Mouse (Mus musculus): ENCODE data around the gene Tnks2.
A peak's percentile ranks its signal among the peaks of the same experiment; 100 is the strongest.
"Not testable (repeated sequence)": the region's sequence is repeated elsewhere in the genome, so short reads cannot be mapped to it uniquely, and the experiment has no call there.

Tnks2 gene

DNA sequence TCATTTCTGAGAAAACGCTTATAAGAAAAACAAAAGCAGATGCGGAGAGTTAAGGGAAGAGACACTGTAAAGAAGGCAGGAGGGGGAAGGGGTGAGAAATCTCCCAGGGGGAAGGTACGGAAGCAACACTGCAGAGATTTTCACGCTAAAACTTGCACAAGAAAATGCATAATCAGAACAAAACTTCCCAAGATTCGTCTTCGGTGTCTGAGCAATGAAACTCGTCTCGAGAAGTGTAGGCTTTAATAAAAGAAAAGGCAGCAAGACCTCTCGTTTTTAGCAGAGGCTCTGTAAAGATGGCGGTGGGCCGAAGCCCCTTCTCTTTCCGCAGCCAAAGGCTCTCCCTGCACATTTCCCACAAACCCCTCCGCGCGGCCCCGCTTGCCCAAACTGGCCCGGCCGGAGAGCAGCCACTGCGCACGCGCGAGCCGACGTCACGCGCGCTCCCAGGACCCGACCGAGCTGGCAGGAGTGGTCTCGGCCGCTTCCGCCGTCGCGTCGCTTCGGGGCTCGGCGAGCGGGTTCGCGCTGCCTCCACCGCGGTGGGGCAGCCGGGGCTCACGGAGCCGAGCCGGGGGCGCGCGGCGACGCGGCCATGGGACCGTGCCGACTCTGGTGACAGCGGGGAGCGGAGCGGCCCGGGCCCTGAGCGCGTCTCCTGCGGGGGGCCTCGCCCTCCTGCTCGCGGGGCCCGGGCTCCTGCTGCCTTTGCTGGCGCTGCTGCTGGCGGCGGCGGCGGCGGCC, at the start of gene Tnks2:
TSS of gene Tnks2 (plus strand) at position 445 of the 744 bp plus-strand sequence.
- DNase-seq, result peak; percentile 96

DNA sequence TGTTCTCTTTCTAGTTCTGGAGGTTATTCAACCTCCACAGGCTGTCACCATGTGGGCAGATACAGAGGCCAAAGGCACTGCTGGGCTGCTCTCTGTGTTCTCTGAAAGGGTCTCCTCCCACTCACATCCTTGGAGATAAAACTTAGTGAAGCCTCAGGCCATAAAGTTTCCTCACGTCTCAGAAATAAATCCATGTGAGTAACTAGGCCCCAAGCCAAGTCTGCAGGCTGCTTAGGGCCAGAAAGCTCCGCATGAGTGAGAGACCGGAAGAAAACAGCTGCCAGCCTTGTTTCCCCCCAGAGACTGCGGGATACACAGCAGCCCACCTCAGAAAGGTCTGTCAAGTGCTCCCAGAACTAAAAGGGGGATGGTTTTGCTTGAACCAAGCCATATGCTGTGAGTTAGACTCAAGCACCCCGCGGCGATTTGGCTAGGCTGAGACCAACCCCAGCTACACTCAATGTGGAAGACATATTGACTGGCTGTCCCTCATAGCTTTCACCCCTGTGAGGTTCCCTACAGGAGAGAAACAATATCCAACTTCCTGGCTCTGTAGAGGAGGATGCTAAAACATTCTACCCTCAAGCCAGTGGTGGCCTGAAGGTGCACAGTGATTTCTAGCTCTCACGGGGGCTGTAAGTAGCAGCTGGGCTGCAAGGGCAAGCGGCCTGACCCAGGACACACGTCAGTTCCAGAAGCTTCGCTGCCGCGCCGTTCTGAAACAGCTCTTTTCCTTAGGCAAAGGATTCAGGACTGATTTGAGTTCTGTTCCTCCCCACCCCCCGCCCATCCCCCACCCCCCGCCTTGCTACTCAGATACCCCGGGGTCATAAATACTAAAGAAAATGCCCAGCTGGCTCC, 43.9 kb upstream of the Tnks2 start:
- peak; percentile 22 for DNase-seq

DNA sequence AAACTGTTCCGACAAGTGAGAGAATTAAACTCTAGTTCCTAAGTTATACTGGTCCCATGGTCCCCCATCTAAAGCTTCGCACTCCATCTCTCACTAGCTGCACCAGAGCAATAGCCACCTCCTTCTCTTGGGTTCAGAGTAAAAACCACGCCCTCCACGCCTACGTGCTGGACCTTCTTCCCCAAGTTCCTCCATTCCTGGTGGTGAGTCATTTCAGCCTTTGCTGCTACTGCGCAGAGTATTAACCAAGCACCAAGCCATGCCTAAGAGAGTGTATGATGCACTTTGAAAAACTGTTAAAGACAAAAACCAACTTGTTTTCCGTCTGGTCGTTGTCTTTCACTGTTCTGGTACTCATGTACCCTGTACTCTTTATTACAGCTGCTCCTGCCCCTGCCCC, 41.4 kb upstream of the Tnks2 start:
- no peak for DNase-seq

DNA sequence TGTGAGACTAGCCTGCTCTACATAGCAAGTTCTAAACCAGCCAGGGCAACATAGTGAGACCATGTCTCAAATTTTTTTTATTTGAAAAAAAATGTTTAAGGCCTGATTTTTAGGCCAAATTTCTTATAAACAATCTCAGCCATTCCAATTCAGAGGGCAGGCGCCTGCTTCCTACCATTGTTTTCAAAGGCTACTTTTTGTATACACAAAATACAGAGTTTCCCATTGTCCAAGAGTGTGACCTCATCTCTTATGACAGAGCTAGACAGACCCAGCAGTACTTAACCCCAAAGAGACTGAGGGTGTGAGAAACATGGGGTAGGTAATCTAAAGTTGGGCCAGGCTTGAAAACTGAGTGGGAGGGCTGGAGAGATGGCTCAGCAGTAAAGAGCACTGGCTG, 40.6 kb upstream of the Tnks2 start:
- DNase-seq, result no peak

DNA sequence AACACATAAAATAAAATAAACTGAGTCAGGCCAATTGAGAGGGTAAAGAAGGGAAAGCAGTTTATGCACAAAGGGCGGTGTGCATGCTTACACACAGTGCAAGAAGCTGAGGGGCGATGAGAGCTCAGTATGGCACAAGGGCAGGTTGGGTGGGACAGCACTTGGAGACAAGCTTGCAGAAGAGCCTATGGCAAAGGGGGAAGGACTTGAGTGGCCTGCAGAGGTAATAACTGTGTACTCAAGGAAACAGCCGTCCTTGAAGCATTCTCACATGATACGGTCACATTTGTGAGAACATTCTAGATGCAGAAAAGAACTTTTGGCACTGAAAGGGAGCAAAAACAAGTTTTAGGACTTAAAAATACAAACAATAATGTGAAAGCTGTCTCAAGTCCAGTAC, 40.0 kb upstream of the Tnks2 start:
- DNase-seq, result no peak

DNA sequence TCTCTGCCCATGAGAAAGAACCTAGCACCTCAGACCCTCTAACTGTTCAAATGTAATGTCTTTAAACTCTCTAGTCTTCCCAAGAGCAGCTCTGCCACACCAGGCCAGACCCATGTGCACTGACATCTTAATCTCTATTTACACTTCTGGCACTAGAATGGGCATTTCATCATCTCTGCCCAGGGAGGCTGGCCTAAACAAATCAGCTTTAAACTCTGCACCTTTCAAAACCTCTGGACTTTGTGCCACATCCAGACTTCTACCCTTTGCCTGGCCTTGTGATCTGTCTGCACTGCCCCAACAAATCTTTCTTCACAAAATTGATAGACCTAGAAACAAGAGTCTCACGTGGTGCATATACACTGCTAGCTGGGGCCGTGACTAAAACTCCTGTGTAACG, 38.8 kb upstream of the Tnks2 start:
- no peak for DNase-seq

DNA sequence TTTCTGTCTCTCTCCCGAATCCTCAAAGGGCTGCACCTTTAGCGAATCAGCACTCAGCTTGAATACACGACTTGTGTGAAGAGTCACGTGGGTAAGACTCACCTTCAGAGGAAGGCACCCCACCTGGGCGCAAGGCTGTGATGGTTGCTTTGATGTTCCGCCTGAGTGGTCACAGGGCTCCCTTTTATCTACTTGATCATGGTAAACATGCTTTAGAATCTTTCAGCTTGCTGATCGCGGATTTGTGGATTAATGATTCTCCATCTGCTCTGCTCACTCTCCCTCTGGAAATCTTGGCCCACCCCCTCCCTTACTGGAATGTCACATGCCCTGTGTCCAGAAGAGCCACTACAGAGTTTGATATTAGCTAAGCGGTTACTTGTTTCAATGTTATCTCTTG, 37.1 kb upstream of the Tnks2 start:
- peak; percentile 19 for DNase-seq

DNA sequence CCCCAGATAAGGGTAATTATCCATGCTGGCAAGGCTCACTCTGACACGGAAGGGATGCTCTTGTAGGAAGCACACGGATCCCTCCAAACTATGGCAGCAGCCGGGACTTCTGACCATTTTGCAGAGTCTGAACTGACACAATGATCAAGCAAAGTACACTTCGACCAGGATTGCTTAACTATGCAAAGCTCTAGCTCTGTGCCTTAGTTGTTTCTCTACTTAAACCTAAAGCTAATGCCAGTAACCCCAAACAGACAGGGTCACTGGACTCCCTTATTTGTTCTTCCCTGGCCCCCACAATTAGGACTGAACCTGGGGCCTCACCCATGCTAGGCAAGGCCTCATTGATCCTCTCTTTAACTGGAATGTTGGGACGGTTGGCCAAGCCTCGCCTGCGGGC, 33.7 kb upstream of the Tnks2 start:
- DNase-seq, result no peak

DNA sequence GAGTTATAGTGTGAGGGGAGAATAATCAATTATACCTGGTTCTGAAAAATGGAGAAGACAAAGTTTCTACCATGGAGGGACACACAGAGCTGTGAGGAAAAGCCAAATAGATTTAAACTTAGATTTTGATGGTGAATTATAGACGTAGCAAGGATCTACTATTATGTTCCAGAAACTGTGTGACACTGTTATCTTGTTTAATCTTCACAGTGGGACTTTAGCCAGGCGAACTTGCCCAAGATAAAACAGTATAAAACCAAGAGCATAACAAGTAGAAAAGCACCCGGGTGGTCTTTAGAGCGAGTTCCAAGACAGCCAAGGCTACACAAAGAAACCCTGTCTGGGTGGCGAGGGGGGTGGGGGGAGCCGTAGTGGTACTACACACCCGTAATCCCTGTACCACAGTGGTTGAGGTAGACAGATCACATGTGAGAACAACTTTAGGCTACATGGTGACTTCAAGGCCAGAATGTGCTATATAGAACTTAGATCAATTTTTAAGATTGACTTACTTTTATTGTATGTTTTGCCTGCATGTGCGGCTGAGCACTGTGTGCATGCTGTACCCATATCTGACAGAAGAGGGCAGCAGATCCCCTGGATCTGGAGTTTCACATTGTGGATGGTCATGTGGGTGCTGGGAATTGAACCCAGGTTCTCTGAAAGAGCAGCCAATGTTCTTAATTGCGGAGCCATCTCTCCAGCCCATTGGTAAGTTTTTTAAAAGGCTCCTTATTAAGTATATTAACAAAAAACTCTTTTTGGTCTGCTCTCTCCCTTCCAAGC, 32.0 kb upstream of the Tnks2 start:
- no peak for DNase-seq

DNA sequence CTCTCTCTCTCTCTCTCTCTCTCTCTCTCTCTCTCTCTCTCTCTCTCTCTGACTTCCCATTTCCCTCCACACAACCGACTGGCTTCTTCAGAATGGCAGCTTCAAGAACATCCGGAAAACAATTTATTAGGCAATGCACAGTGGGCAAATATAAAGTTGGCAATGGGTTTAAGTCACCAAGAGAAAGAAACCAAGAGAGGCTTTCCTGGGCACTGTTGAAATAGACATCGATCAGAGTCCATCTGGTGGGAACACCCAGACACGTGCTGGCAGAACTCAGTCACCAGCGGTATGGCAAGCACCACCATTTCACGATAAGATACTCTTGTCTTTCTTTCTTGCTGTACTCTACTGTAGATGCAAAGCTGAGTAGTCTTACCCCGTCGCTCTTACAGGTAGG, 30.6 kb upstream of the Tnks2 start:
- no peak for DNase-seq

DNA sequence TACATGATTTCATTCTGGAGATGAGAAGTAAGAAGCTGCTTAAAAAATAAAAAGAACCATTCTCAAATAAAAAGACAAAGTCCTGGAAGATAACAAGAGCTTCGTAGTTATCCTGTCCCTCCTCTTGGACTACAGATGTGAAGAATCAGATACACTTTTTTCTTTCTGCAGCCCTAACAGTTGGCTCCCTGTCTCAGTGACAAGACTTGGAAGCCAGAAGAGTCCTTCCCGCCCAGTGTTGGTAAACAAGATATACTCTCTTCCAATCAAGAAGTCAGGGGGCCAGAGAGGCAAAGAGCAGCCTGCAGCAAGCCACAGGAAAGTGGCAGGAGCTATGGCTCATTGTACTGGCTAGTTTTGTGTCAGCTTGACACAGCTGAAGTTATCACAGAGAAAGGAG, 27.2 kb upstream of the Tnks2 start:
- DNase-seq, result no peak

DNA sequence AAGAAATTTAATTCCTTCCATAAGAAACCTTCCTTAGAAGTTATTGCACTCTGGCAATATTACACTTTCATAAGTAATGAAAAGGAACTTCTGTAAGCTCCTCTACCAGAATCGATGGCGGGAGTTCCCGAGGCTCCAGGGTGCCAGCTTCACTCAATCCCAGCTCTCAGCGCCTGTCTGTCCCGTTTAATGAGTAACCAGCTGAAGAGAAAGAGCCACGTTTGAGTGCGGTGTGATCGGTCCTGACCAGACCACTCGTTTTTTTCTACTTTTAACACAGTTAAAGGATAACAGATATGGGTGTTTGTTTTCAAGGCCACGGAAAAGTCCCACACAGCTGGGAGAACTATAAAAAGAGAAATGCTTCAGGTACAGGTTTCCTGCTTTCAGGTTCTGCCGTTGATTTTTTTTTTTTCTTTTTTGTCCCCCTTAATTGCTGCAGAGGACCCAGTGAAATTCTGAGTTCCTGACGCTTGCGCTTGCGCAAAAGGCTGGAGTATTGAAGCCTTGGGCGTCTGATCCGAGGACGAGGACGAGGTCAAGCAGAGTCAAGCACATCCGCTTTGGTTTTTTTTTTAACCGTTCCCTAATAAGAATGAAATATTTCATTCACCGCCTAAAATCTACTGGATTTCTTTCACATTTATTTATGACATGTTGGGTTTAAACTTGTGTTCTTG, 25.5 kb upstream of the Tnks2 start:
- peak; percentile 40 for DNase-seq

DNA sequence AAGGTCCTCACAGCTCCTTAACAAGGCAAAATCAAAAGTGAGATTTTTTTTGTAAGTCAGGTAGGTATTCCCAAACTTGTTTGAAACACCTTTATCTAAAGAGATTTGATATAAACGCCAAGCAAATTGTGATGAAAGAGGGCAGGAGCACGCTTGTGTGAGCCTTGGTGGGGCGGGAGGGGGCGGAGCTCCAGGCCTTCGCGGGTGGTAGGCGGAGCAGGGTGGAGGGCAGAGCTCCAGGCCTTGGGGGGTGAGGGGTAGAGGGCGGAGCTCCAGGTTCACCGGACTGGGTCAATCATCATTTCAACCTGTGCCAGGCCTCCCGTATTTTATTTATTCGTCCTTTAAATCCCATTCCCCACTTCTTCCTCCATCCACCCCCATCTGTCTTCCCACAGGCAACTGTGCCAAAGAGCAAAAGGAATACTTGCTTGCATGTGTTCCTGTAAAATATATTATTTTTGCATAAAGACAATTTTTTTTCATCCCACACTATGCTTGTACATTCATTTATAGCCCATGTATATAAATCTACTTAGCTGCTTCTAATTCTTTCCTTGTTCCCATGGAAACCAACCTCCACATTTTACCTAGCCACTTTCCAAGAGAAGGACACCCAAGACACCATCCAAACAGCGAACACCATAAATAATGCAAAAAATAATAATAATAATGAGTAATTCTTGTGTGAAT, 24.4 kb upstream of the Tnks2 start:
- peak; percentile 71 for DNase-seq

DNA sequence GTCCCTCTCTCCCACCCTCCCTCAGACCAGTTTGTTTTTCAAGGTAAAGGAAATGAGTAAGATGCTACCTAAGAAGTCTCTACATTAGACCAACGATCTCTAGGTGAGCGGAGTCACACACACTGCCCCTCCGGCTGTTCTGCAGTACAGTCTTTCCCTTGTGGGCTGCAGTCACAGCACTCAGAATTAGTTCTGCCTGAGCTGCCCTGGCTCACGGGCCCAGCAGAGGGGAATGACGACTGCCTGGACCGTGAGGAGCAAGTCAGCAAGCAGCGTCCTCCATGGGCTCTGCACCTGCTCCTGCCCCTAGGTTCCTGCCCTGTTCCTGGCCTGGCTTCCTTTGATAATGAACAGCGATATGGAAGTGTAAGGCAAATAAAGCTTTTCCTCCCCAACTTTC, 22.0 kb upstream of the Tnks2 start:
- no peak for DNase-seq

DNA sequence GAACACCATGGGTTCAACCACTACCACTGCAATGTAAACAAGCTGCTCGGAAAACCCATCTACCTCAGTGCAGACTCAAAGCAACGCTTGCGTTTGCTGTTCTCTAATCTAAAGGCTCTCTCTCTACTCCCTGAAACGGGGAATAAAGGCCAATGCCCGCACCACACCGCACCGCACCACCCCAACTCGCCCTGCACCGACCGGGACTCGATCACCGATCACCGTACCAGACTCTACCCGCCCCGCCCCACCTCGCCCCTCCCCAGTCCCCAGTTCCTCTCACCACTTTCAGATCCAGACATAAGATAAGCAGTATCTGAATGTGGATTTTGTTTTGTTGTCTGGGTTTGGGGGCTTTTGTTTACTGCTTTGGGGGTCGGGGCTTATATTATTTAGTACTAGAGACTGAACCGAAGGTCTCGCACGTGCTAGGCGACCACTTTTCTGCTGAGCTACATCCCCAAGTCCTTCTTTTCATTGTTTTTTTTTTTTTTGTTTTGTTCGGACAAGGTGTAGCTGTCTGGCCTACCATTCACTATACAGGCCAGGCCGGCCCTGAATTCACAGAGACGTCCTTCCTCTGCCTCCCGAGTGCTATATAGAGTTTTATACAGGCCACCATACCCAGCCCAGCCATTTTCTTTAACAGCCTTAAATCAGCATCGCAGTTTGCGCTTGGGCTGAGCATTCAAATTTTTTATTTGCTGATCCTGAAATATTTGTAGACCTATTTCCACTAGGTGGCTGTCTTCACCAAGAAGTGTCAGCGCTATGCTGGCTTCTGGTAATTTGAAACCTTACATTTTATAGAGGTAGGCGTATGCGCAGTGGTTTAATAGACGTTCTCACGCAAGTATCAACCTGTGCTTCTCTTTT, 18.4 kb upstream of the Tnks2 start:
- DNase-seq, result no peak

DNA sequence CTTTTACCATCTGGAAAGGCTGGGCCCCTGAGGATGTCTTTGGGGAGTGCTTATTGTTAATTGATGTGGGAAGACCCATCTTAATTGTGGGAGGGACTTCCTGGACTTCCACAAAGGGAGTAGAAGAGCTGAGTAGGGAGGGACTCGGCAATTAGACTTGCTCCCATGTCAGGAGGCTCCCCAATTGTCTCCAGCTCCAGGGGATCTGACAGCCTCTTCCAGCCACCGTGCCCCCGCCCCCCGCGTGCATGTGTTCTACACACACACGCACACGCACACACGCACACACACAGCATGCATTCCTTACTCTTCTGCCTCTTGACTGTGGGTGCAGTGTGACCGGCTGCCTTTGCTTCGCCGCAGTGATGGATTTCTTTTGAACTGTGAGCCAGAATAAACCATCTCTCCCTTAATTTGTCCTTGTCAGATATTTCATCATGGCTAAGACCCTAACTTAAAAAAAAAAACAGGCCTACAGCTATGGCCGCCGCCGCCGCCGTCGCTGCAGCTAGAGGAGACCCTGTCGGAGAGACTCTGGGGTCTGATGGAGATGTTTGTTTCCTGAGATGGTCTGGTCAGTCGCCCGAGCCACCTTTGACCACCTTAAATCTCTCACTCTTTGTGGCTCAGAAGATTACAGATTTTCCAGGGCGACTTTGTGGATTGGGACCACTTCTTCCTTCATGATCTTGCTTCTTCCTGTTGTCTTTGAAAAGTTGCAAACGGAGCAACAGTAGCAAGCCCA, 15.7 kb upstream of the Tnks2 start:
- DNase-seq, result peak; percentile 29

DNA sequence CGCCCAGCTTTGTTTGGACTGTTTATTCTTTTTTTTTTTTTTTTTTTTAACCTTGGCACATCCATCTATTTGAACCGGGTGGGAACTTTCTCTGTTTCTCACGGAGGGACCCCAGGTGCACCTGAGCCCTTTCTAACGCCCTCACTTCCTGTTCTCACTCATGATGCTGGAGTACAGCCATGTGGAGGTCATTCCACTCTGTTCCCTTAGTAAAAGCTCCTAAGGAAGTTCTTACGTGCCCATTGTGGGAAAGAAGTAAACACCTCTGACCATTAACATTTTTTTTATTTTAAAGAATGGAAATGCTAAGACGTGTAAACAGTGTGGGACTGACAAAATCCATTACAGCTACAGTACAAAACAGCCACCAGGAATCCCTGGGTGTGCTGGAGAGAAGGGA, 14.8 kb upstream of the Tnks2 start:
- DNase-seq, result no peak

DNA sequence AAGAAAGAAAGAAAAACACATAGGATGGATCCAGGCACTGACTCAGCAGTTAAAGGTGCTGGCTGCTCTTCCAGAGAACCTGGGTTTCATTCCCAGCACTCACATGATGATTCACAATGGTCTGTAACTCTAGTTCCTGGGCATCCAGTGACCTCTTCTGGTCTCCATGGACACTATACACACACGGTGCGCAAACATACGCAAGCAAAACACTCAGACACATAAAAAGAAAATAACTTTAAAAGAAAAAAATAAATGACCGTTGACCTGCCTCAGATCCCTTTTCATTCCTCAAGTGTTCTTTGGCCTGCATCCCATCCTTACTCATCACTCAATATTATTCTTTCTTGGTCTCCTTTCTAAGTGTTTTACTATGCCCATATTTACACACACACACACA, 13.6 kb upstream of the Tnks2 start:
- no peak for DNase-seq

DNA sequence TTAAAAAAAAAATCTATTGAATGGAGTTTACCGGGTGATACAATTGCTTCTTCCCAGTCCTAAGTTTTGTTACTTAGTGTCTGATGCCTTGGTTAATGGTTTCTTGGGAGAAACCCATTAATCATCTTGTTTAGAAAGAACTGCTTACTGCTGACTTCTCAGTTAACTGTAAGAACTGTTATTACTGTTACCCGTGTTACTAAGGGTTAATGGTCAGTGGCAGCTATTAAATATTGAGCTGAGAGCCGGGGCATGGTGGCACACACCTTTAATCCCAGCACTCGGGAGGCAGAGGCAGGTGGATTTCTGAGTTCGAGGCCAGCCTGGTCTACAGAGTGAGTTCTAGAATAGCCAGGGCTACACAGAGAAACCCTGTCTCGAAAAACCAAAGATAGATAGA, 12.7 kb upstream of the Tnks2 start:
- not testable (repeated sequence) for DNase-seq

DNA sequence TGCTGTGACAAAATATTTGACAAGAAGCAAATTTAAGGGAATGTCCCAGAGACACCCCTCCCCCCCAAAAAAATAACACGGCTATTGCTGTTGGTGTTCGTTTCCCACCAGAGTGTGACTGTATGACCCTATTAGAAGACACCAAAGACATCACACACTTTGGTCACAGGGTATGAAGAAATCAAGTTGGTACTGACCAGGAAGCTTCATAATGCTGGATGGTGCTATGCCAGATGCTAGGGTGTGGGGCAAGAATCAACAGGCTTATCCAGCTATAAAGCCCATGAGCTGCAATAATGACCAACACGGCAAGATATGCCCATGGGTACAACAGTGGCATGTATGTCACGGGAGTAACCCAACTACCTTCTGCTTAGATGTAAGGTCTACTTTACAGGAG, 11.3 kb upstream of the Tnks2 start:
- DNase-seq, result no peak

DNA sequence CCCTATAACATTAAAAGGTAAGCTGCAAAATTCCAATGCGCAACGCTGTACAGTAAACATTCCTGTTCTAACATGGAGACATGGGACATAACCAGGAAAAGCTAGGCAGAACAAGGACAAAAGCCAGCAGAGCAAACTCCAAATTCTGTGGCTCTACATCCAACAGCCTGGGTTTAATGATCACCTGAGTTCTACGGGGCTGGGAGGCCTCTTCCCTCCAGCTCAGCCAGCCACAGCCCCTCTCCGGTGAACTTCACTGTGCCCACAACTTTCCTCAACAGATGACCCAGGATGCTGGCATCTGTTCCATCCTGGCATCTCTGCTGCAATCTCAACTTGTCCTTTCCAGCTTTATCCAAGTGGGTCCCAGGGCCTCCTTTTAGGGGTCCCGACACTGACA, 6.4 kb upstream of the Tnks2 start:
- no peak for DNase-seq
